Mouse (Mus musculus) bone marrow, adult 2 months (tissue): ENCODE measurements around the gene Fance. TPM values are rescaled to one million over a fixed set of nuclear protein-coding genes. Genes with fewer than 3 reads are reported as not detected.

ENCODE experiments used
- H3K27ac ChIP-seq: fragments of 200-500 bp; 2 replicates; pipeline ENCODE4 v1.5.1; 2012; ENCODE audit warnings: low read depth, mild to moderate bottlenecking, control low read depth, inconsistent platforms, low read length; ENCODE audit not compliant: control insufficient read depth, poor library complexity, insufficient read depth
- H3K4me1 ChIP-seq: fragments of 200-500 bp; 2 replicates; pipeline ENCODE4 v1.6.1; 2011; ENCODE audit warnings: low read length; ENCODE audit not compliant: control insufficient read depth, insufficient read depth
- H3K4me3 ChIP-seq: fragments of 200-500 bp; replicated peaks from 2 replicates; pipeline ENCODE3; 2011; ENCODE audit warnings: mild to moderate bottlenecking, low read depth, low read length, control low read depth; ENCODE audit not compliant: control insufficient read depth
- CTCF ChIP-seq: fragments of 200-500 bp; IDR thresholded peaks from 2 replicates; pipeline ENCODE4 v1.5.1; 2011; ENCODE audit warnings: low read length, control low read depth; ENCODE audit not compliant: control insufficient read depth, insufficient read depth
- POLR2A ChIP-seq: fragments of 200-500 bp; IDR thresholded peaks from 2 replicates; pipeline ENCODE4 v1.6.1; 2011; ENCODE audit warnings: low read depth, mild to moderate bottlenecking, control low read depth, low read length, borderline replicate concordance; ENCODE audit not compliant: control insufficient read depth
- WGBS: fragments of 180-500 bp; shearing (Covaris S2); methylation state at CpG from one replicate; pipeline ENCODE4 v1.1.7; 2018; 5-methylcytosine and 5-hydroxymethylcytosine counted together
- polyA plus RNA-seq: library from polyadenylated mRNA; stranded (reverse); fragments of >200 nt; gene quantifications from 2 replicates; pipeline ENCODE4 v1.2.4, GENCODE M21; 2011; ENCODE audit warnings: low replicate concordance; ENCODE audit not compliant: missing spikeins, insufficient read depth, insufficient read length

The Fance gene
- polyA plus RNA-seq, 1 experiment = 40.5 TPM

GRCm38 (mm10) chr17:28365122-28365521 is 51.8 kb downstream of the Fance start, which contains the start of gene Tulp1:
Gene Tulp1, minus strand, starts transcription at chr17:28365222.
- Histone ChIP-seq H3K4me1 (no peaks in the 10 kb centered on the region), H3K4me3 (no peak within 1 kb of the TSS), H3K27ac (no peak within 1 kb of the TSS; the same call in 1 of the 2 replicates)
- TF ChIP-seq CTCF (no peak), POLR2A (no peak)
- 69% methylated on average over 8 of the region's 8 CpGs for WGBS

- Histone ChIP-seq H3K4me3 (no peak overlapping the region), H3K27ac (no peak overlapping the region), H3K4me1 (no peaks in the 10 kb centered on the region)
- TF ChIP-seq CTCF = peak; percentile 86
- no peak for TF ChIP-seq POLR2A
- 3% methylated on average over 13 of the region's 13 CpGs for WGBS
Observed at GRCm38 (mm10) chr17:28368449-28368848, 55.1 kb downstream of the Fance start.

GRCm38 (mm10) chr17:28369056-28369455 is 55.7 kb downstream of the Fance start:
- H3K4me1 ChIP-seq = no peaks in the 10 kb centered on the region
- H3K27ac ChIP-seq = no peak overlapping the region
- 68% methylated on average over 5 of the region's 5 CpGs for WGBS
- no peak for TF ChIP-seq POLR2A
- TF ChIP-seq CTCF = no peak
- H3K4me3 ChIP-seq = no peak overlapping the region

DNA sequence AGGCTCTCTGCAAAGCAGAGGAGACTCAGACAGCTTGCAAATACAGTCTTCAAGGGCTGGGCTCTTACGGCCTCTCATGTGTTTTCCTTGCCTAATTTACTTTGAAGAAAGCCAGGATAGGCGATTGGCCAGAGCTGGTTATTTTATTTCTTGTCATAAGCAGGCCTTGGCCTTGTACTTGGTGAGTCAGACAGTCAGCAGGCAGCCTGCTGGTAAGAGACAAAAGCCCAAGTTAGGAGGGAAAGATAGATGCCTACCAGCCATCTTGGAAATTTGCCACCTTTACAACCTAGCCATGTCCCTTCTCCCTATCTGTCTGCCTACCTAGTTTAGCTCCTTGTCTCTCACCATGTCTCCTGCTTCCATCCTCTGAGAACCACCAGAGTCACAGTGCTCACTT is 58.0 kb downstream of the Fance start:
- TF ChIP-seq CTCF = no peak
- TF ChIP-seq POLR2A = no peak
- 82% methylated on average over 2 of the region's 2 CpGs for WGBS
- Histone ChIP-seq H3K4me1 (no peaks in the 10 kb centered on the region), H3K27ac (no peak overlapping the region), H3K4me3 (no peak overlapping the region)

DNA sequence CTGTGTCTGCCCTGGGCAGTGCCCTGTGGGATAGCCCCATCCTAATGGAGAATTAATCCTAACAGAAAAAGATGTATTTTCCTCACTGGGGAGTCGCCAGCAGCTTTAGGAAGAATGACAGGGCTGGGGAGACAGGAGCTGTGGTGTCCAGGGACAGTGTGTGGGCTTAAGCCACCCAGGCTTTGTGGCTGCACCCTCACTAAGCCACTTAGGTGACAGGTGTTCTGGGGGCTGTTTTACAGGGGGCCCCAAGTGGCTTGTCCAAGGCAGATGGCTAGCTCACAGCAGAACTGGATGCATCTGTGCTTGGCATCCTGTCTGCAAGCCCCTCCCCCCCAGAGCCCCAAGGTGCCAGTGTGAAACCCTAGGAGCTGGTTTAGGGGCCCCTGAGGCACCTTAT is 58.6 kb downstream of the Fance start:
- no peak overlapping the region for H3K27ac ChIP-seq
- WGBS = 74% methylated on average over 1 of the region's 1 CpGs
- no peaks in the 10 kb centered on the region for H3K4me1 ChIP-seq
- TF ChIP-seq POLR2A (no peak), CTCF (no peak)
- H3K4me3 ChIP-seq = no peak overlapping the region

DNA sequence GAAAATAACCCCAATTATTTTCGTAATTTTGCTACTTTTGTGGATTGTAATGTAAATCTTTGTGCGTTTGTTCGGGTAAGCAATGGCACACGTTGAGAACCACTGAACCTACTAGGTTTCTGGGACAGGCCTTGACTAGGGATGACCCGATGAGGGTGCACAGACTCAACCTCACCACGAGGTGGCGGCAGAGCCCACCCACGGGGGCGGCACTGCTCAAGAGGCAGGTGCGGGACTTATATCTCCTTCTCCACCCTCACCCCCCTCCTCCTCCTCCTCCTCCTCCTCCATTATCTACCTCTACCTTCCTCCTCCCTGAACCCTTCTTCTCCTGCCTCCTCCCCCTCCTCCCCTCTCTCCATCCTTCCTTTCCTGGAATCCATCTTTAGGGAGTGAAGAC is 60.5 kb downstream of the Fance start:
- 13% methylated on average over 10 of the region's 10 CpGs for WGBS
- H3K4me3 ChIP-seq = no peak overlapping the region
- no peaks in the 10 kb centered on the region for H3K4me1 ChIP-seq
- TF ChIP-seq CTCF (peak; percentile 94), POLR2A (no peak)
- H3K27ac ChIP-seq = no peak overlapping the region

DNA sequence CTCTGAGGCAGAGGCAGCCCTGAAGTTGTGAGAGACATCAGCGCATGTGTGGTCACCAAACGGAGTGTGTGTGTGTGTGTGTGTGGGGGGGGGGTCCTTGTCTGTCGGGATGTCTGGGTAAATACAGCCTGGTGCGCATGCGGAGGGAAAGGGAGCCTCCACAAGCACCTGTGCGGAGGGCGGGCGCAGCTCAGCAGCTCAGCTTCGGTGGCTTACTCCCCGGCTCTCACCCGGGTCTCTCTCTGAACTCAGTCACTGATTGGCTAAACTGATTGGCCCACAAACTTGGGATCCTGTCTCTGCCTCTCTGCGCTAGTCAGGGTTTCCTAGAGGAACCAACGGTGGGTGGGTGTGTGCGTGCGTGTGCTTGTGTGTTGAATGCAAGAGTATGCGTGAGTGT is 61.2 kb downstream of the Fance start:
- TF ChIP-seq POLR2A = no peak
- no peak for TF ChIP-seq CTCF
- WGBS = 27% methylated on average over 16 of the region's 16 CpGs
- Histone ChIP-seq H3K27ac (no peak overlapping the region), H3K4me3 (no peak overlapping the region), H3K4me1 (no peaks in the 10 kb centered on the region)

- H3K4me3 ChIP-seq = no peak overlapping the region
- TF ChIP-seq CTCF (no peak), POLR2A (no peak)
- H3K27ac ChIP-seq = no peak overlapping the region
- 10% methylated on average over 17 of the region's 17 CpGs for WGBS
- no peaks in the 10 kb centered on the region for H3K4me1 ChIP-seq
Observed at GRCm38 (mm10) chr17:28375592-28376061, 62.3 kb downstream of the Fance start.

Other genes with a start within 250 kb of the Fance start
- 0.83 and 1.9 TPM in 2 replicates for gene Tcp11, start 232.9 kb upstream of the Fance start, polyA plus RNA-seq
- 0.57 TPM in 1 of 2 replicates, not detected in the other for gene Scube3, start 171.4 kb upstream of the Fance start, polyA plus RNA-seq
- gene Zfp523, start 136.4 kb upstream of the Fance start, polyA plus RNA-seq = 4.3 and 11.8 TPM in 2 replicates
- gene Def6, start 105.7 kb upstream of the Fance start, polyA plus RNA-seq = 41.3 and 45.4 TPM in 2 replicates
- 4.4 and 13.2 TPM in 2 replicates for gene Ppard, start 80.8 kb upstream of the Fance start, polyA plus RNA-seq
- 776 and 1,141 TPM in 2 replicates for gene Rpl10a, start 15.0 kb downstream of the Fance start, polyA plus RNA-seq
- gene Tead3, start 37.3 kb downstream of the Fance start, polyA plus RNA-seq = 1.1 and 2.8 TPM in 2 replicates
- 1.9 and 7.8 TPM in 2 replicates for gene Tulp1, start 51.7 kb downstream of the Fance start, polyA plus RNA-seq
- 29.4 and 48.6 TPM in 2 replicates for gene Fkbp5, start 204.0 kb downstream of the Fance start, polyA plus RNA-seq
- not detected in 2 replicates for gene Armc12, start 217.3 kb downstream of the Fance start, polyA plus RNA-seq
- gene Clpsl2, start 235.9 kb downstream of the Fance start, polyA plus RNA-seq = not detected in 2 replicates
- not detected in 2 replicates for gene Clps, start 247.2 kb downstream of the Fance start, polyA plus RNA-seq